Mouse (Mus musculus): ENCODE results near the gene Pip4p1.
"Not testable (repeated sequence)": the region's sequence is repeated elsewhere in the genome, so short reads cannot be mapped to it uniquely, and the experiment has no call there.

Pip4p1 gene

DNA sequence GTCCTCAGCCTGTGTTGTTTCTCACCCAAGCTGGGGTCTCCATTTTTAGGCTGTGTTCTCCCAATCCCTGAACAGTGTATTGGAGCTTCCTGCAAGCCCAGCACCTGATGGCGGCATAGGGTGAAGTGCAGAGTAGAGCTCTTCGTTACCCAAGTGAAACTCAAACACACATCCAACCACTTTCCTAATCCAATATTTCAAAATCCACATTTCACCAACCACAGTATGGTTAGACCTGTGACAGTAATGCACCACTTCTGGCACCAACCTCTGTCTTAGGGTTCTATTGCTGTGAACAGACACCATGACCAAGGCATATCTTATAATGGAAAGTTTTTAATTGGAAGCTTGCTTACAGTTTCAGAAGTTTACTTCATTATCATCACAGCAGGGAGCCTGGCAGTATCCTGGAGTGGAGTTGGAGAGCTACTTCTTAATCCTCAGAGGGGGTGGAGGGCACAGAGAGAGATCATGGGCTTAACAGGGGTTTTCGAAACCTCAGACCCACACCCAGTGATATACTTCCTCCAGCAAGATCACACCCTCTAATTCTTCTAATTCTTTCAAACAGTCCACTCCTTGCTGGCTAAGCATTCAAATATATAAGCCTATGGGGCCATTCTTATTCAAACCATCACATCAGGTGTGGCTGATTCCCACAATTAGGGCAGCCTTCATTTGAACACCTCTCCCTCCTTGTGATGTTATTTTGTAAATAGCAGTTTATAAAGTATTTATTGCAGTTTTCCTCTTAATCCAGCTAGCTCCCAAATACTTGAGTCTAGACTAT, 7.7 kb upstream of the Pip4p1 start:
- DNase-seq, result no peak

DNA sequence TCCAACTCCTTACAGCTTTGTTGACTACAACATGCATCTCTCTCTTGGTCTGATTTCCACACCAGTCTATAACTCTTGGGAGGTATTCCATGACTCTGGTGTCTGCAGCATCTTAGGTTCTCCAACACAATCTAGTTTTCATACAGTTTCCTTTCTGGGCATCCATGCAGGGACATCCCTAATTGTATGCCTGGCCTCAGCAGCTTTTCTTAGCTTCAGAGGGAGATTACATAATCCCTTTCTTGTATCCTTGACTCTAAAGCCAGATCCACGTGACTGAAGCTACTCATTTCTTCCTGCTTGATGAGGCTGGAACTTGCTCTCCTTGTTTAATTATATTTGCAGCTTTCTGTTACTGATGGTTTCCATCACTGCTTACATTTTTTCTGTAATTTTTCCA, 6.0 kb upstream of the Pip4p1 start:
- no peak for DNase-seq

DNA sequence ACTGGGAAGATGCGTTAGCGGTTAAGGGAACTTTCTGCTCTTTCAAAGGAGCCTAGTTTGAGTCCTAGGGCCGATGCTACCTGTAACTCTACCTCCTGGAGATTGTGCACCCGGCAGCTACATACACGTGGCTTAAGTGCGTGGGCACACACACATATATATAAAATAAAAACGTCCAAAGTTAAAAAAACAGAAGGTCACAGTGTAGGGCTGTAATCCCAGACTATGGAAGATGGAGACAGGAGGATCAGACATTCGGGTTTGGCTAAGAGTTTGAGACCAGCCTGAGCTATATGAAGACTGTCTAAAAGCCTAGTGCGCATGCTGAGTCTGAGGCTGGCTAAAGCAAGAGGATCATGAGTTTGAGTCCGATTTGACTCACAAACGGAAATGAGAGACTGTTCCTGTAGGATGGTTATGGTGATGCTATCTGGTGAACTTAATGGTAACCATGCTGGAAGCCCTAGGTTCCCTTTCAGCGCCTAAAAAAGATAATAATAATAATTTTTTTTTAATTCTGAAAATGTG, 901 bp upstream of the Pip4p1 start:
- no peak for DNase-seq

DNA sequence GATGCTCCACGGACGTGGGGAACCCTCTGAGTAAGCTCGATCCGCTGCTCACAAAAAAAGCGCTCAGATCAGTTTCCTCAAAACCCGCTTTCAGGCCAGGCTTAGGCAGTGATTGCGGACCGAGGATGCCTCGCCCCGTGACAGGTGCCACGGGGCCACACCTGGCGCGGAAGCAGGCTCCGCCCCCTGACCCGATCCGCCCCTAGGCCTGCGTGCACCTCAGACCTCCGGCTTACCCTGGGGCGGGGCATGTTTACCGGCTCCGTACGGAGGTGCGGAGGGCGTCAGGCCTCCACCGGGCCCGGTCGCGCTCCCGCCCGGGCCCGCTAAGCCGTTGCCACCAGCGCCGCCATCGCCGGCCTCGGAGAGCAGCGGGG, 291 bp downstream of the Pip4p1 start:
- peak in 1 of 2 experiments; percentile 73 for DNase-seq

DNA sequence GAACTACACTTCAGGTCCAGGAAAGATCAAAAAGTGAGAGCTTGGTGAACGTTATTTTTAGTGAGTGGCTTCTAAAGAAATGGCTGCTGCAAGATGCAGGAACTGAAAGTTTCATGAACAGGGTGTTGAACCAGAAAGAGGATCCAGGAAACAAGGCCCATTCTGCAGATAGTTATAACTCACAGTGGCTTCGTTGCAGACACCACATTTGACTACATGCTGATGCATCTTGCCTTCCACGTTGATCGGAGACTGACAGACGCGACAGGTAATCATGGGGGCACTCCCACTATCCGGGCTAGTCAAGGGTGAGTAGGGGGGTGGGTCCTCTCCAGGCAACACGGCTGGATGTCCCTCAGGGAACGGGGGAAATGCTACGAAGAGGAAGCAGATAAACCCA, 705 bp downstream of the Pip4p1 start:
- DNase-seq, result no peak

DNA sequence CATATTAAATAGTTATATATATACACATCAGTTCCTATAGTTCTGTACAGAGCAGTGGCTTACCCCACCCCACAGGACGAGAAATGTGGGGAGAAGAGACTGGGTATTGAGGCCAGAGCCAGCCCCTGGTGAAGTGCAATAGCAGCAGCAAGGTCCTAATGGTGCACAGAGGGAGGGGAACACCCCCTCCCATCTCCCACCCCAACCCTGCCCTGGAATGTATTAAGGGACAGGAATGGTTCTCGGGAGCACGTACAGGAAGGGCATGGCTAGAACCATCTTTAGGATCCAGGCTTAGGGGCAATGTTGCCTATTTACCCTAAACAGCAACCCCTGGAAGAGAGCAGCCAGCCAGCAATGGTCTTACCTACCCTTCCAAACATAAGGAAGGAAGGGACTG, 3.3 kb downstream of the Pip4p1 start:
- no peak for DNase-seq

DNA sequence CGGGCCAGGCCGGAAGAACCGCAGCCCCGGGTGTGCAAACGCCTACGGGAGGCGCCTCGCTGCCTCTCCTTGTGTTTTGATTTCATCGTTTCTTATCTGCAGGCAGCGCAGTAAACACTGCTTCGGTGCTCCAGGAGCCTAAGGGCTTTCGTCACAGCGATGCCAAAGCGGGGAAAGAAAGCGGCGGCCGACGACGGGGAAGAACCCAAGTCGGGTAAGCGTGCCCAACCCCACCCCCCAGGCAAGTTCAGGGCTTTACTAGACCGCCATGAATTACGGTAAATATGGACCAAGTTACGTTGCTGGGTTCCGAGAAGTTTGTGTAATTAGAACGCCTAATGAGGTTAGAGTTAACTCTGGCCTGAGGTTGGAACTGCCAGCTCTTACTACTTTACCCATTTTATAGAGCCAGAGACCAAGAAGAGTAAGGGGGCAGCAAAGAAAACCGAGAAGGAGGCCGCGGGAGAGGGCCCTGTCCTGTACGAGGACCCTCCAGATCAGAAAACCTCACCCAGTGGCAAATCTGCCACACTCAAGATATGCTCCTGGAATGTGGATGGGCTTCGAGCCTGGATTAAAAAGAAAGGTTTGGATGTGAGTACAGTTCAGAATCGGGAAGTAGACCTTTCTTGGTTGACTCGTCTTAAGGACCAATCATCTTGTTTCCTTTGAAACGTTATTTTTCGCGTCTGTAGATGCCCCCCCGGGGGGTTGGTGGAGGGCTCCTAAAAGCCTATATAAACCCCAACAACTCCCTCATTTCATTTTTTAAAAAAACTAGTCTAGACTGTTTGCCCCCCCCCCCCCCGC, 5.3 kb downstream of the Pip4p1 start:
- peak in 1 of 2 experiments; percentile 4 for DNase-seq

DNA sequence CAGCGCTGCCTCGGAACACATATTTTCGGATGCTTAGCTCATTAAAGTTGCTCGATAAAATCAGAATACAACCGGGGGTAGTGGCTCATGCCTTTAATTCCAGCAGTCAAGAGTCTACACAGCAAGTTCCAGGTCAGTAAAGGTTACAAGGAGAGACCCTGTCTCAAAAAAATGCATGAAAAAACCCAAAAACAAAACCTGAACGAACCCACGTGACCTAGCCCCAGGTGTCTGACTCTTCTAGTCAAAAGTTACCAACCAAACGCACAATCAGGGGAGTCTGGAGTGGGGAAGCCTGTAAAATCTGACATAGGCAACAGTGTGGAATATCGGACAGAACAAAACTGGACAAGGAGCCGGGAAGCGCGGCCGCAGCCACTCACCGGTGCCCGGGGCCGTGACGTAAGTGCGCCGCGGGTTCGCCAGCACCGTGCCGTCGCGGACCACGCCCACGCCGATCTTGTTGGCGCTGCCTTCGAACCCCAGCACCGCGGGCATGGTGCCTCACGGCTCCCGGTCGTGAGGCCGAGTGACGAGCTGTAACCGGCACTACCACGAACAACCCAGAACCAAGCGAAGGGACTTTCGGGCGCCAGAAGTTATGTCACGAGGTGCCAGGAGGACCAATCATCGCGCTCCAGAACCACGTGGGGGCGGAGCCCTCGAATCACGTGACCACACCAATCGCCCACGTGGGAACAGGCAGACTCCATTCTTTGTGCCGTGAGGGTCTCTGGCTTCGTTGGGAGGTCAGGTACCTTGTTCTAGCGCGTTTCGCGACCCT, 6.2 kb downstream of the Pip4p1 start, which contains the start of the genes Osgep and Apex1:
Gene Osgep (minus strand): TSS at position 613 of the 784 bp plus-strand sequence.
Gene Apex1 (plus strand): TSS at position 688 of the 784 bp plus-strand sequence.
- DNase-seq, result peak; percentile 92 to 95

DNA sequence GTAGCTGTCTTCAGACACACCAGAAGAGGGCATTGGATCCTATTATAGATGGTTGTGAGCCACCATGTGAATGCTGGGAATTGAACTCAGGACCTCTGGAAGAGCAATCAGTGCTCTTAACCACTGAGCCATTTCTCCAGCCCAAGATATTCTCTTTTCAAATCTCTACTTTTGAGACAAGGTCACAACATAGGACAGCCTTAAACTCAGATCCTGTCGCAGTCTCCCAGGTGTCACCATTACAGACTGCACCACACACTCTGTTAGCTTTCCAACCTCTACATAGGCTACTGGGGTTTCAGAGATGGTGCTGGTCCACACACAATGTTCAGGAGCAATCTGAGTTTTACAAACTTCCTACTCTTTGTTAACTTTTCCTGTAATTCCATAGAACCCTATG, 7.2 kb downstream of the Pip4p1 start:
- not testable (repeated sequence) for DNase-seq

DNA sequence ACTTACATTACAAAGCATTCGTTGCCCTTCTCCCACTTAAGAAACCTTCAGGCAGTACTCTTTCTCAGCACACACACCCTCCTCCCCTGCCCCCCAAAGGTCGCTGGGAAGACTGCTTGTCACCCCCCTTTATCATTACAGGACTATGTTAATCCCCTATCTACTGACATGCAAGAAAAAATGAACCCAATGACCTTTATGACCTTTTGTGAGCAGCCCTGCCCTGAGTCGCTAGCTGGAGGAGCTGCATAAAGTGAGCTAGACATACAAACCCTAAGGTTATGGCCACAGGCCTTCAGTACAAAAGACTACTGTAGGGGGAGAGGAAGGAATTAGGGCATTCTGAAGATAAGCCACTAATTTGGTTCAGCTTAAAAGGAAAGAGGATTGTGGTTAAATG, 19.3 kb downstream of the Pip4p1 start:
- no peak for DNase-seq

DNA sequence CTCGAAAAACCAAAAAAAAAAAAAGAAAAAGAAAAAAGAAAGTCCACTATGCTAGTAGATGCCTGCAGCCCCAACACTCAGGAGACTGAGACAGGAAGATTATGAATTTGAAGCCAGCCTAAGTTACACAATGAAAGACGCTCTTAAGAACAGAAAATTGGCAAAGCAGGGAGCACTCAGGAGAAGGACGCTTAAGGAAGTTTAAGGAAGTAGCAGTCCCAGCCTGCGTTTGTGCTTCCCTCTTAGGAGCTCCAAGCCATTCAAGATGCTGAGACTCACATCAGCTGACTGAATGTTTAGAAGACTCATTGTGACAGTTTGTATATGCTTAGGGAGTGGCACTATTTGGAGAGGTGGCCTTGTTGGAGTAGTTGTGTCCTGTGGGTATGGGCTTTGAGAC, 22.5 kb downstream of the Pip4p1 start:
- no peak for DNase-seq

DNA sequence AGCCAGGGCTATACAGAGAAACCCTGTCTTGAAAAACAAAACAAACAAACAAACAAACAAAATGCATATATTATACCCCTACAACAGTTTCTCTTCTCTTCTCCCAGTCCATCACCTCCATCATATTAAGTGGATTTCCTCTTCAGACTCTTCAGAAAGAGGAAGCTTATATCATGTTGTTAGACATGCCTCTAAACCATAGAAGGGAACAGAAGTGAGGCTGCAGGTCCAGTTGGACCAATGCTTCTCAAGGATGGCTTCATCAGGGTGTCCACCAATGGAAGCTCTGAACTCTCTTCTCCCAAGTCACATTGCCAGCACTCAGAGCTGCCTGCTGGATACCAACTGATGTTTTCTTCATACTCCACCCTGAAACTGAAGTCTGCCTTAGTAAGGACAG, 25.3 kb downstream of the Pip4p1 start:
- DNase-seq, result not testable (repeated sequence)

DNA sequence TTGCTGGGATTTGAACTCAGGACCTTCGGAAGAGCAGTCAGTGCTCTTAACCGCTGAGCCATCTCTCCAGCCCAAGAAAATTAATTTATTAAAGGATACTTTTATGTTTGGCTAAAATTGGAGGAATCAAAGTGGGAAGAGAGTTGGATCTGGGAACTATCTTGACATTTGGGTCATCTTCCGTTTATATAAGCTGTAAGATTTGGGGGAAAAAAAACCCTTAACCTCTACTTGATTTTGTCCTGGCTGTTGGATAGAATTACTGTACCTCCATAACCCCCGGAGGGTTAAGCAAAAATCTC, 25.9 kb downstream of the Pip4p1 start:
- DNase-seq, result no peak

DNA sequence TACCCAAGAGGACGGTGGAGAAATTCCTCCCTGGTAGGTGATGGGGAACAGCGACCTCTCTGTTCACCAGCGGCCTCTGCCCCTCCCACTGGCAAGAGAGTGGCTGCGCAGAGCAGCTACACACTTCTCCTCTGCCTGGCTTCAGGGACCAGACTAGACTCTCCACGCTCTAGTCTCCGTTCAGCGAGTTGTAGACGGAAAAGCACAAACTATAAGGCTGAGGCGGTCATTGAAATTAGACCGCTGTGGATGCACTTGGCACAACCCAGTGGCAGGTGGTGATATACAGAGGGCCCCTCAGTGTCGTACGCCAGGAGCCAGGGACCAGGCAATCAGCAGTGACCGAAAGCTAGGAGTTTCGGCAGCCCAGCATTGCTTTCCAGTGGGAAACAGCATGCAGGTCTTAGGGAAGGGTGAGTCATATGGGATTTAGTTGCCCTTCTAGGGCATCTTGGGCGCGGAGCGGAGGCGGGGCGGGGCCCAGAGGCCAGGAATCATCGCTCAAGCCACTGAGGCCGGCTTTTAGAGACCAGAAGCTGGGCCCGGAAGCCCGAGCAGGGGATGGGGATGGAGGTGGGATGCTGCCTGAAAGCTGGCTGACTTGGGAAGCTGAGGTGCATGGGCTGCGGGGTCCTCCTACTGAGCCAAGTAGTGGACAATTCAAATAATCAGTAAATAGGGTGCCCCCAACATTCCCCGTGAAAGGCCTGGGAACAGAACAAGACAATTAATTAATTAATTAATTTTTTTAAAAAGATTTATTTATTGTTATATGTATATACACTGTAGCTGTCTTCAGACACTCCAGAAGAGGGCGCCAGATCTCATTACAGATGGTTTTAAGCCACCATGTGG, 26.5 kb downstream of the Pip4p1 start:
- DNase-seq, result no peak

DNA sequence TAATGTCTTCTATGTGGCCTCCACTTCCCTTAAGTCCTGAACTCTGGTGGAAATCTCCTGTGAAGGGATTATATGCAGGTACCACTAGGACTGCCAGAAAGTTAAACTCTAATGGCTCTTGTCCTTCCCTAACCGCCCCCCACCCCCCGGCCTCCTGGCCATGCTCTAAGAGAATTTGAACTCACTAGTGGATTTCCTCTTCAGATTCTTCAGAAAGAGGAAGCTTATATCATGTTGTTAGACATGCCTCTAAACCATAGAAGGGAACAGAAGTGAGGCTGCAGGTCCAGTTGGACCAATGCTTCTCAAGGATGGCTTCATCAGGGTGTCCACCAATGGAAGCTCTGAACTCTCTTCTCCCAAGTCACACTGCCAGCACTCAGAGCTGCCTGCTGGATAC, 32.7 kb downstream of the Pip4p1 start:
- not testable (repeated sequence) for DNase-seq

DNA sequence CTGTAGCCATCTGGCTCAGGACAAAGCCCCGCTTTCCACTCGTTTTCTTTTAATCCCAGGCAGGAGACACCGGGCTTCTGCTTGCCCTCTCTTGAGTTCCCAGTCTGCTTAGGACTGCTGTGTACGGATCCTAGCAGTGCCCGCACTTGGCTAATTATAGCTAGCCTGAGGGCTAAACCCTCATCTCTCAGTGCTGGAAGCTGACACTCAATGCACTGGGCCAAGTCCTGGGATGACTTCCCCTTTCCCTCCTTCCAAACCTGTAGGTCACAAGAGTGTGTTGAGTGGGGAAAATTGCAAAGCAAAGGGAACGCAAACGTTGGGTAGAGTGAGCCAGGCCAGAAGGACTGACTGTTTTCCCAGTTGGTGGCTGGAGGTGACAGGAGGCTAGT, 33.3 kb downstream of the Pip4p1 start, which contains the start of gene Klhl33:
Gene Klhl33 (minus strand): TSS at position 134 of the 392 bp plus-strand sequence.
- no peak for DNase-seq

DNA sequence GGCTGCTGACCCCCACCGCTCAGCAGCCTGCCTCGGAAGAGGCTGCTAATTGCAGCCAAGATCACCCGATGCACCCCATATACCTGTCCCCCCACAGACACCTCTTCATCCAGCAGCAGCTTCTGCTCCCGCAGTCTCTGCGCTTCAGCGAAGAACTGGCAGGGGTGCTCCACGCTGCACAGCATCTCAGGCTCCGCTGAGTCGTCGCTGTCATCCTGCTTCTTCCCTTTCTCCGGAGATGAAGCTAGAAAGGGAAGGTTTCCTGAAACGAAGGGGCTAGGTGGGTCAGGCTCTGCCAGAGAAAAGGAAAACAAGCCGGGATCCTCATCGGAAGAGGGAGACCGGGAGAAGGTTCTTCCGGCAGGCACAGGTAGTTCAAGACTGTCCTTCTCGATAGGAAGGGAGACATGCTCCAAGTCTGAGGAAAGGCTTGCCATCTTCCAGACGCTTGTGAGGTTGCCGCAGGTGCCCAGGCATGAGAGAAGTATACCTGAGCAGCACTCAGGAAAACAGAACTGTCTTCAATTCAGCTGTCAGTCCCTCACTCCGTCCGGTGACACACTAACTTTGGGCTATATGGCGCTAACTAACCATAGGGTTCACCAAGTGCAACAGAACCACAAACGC, 33.8 kb downstream of the Pip4p1 start:
- no peak for DNase-seq

DNA sequence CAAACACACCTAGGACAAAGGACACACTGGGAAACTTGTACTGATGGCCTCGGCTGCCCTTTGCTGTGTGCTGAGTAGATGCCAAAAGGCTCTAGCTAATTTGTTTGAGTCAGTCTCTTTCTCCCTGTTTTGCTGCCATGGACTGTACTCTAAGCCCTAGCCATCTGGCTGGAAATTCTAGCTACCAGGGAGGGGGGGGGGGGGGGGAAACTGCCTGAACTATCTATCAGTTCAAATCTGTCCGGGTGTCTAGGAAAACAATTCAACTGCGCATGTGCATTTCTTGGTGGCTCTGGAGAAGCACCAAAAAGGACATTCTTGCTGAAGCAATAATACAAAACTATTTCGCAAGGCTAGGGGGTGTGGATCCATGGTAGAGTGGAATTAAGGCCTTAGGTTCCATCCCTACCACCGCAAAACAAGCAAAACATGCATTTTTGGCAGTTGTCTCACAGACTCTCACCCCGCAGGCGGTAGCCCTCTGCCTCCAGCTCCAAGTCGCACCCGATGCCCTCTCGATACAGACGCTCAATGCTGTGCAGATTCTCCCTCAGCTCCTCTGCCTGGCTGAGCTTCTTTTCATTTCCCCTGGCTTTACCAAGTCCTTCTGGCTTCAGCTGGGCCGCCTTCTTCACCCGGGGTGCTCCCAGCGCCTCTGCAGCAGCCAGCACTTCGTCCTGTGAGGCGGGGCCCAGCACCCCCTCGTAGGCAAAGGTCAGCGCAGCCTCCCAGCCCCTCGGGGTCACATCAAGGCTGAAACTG, 34.5 kb downstream of the Pip4p1 start:
- no peak for DNase-seq

DNA sequence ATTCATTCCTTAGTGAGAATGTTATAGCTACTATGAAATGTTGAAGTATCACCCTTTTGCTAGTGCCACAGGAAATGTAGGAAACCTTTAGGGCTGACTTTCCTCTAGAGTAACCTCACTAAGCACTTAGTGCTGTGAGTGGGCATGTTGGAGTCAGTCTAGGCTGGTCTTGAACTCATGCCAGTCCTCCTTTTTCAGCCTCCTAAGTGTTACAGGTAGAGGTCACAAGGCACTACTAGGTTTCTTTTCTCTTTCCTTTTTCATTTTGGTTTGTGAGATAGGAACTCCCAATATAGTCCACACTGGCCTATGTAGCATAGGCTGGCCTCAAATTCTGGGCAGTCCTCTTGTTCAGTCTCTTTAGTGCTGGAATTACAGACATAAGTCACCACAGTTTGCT, 35.2 kb downstream of the Pip4p1 start:
- DNase-seq, result no peak

DNA sequence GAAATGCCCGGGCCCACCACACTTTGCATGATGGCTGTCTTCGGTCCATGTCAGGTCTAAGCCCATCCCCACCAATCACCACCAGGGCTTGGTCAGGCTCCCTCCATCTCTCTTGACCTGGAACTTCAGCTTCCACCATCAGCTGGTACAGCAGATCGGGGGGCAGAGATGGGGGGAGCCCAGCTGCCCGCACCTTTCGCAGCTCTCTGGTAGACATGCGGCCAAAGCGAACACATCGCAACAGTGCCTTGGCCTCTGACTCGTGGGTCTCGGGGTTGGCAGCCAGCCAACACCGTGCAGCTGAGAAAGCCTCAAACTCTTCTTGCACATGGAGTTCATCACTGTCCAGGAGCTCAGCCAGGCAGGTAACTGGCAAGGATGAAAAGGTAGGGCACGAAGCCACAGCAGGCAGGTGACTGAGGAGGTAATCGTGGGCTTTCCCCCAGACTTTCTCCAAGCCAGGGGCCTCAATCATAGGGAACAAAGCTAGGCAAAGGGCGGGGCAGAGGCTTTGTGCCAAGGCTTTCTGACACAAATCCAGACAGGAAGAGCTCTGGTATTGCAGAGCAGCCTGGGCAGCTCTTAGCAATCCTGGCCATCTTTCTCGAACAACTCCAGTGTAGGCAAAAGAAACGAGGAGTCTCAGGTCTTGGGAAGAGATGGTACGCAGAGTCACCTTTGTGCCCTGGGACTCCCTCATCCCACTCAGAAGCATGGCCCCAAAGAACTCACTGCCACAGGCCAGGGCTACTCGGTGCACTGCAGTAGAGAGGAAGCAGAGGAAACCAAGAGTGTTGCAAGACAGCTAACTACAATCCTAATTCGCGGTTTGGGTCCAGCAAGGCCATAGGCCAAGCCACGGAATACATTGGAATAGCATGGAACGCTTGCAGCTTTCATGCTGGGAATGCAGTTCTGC, 37.9 kb downstream of the Pip4p1 start:
- DNase-seq, result no peak

Data from thymus, adult 18-20 months (tissue).